Mouse (Mus musculus) heart, postnatal 0 days (tissue): ENCODE measurements at regions not wholly inside any gene's neighbourhood (a gene's known extent, or its start where the extent isn't known, plus 50 kb on each side); places are given as distances from the start of the nearest gene placed in this dataset.

ENCODE experiments used
- ATAC-seq: fragments of 200-750 bp; cut with Nextera tagmentation; 2 replicates; pipeline ENCODE4 v1.8.0; 2017; ENCODE audit warnings: low read depth, moderate number of reproducible peaks, moderate library complexity; ENCODE audit not compliant: insufficient read depth
- DNase-seq: peaks from one replicate; pipeline ENCODE4 v3.0.0-alpha.2; 2016; ENCODE audit warnings: low spot score
- H3K27ac ChIP-seq: fragments of 300-500 bp; sonication (generic); 2 replicates; pipeline ENCODE4 v1.5.1; 2014; ENCODE audit warnings: low read depth, mild to moderate bottlenecking
- H3K27me3 ChIP-seq: fragments of 300-500 bp; sonication (generic); 2 replicates; pipeline ENCODE4 v1.6.1; 2014; ENCODE audit warnings: low read length, mixed read lengths; ENCODE audit not compliant: control insufficient read depth, insufficient read depth
- H3K36me3 ChIP-seq: fragments of 300-500 bp; sonication (generic); replicated peaks from 2 replicates; pipeline ENCODE4 v1.6.1; 2014; ENCODE audit warnings: low read length, mixed read lengths; ENCODE audit not compliant: control insufficient read depth, insufficient read depth
- H3K4me1 ChIP-seq: fragments of 300-500 bp; sonication (generic); 2 replicates; pipeline ENCODE4 v1.6.1; 2014; ENCODE audit warnings: antibody characterized with exemption; ENCODE audit not compliant: control insufficient read depth, insufficient read depth
- H3K4me2 ChIP-seq: fragments of 300-500 bp; sonication (generic); 2 replicates; pipeline ENCODE4 v1.6.1; 2014; ENCODE audit warnings: low read depth, mild to moderate bottlenecking, low read length, moderate library complexity
- H3K4me3 ChIP-seq: fragments of 300-500 bp; sonication (generic); 2 replicates; pipeline ENCODE4 v1.5.1; 2014; ENCODE audit warnings: low read depth, low read length
- H3K9ac ChIP-seq: fragments of 300-500 bp; sonication (generic); replicated peaks from 2 replicates; pipeline ENCODE4 v1.6.1; 2014; ENCODE audit warnings: low read depth, low read length, mixed read lengths
- H3K9me3 ChIP-seq: fragments of 300-500 bp; sonication (generic); replicated peaks from 2 replicates; pipeline ENCODE4 v1.6.1; 2016; ENCODE audit warnings: low read length; ENCODE audit not compliant: control insufficient read depth
- CTCF ChIP-seq: IDR thresholded peaks from 2 replicates; pipeline ENCODE4 v1.5.1; 2016; ENCODE audit warnings: antibody characterized with exemption, control low read depth, low read depth
- EP300 ChIP-seq: IDR thresholded peaks from 2 replicates; pipeline ENCODE4 v1.6.1; 2016; ENCODE audit warnings: antibody characterized with exemption, low read depth
- WGBS: fragments of 180-500 bp; shearing (Covaris S2); extraction: QIAGEN DNeasy Blood & Tissue Kit; methylation state at CpG from one replicate; pipeline ENCODE4 v1.1.7; 2014; 5-methylcytosine and 5-hydroxymethylcytosine counted together

DNA sequence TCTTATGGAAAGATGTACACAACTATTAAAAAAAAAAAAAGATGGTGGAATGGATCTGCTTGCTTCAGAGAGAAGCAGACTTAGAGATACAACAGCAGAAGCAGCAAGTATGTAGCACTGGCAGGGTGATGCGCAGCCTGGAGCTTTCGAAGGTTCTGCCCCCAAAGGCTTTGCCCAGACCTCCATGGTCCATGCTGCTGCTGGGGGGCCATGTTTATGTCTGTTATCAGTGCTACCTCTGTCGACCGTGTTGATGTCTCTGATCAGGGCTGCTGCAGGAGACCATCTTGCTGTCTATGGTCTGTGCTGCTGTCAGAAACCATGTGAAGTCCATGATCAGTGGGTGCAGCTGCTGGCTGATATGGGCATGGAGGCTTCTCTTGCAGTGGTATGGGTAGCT, 88.6 kb upstream of the Fam189a1 start:
- no peaks in the 10 kb centered on the region for H3K9me3 ChIP-seq
- no peak overlapping the region for H3K4me3 ChIP-seq
- TF ChIP-seq EP300 (no peak), CTCF (no peak)
- H3K4me1 ChIP-seq = no peaks in the 10 kb centered on the region
- no peak for DNase-seq
- H3K27ac ChIP-seq = no peak overlapping the region
- ATAC-seq = no peak
- no peaks in the 10 kb centered on the region for H3K36me3 ChIP-seq
- no peak overlapping the region for H3K4me2 ChIP-seq
- 58% methylated on average over 4 of the region's 4 CpGs for WGBS
- H3K27me3 ChIP-seq = no peaks in the 10 kb centered on the region
- no peak overlapping the region for H3K9ac ChIP-seq

DNA sequence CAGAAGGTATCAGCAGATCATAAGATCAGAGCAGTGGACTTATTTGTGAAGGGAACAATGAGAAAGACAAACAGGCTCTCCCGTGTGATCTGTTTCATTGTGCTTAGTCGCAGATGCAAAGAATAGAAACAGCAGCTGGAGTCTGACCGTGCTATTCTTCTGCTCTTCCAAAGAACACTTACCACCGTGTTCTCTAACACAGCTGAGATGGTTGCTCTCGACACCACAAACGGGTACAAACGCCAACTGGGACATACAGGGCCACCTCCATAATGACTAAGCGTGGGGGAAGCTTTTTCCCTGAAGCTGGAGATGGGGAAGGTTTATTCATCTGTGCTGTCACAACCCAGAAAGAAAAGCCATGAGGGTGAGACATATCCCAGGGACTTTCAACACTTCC, 84.8 kb upstream of the Fam189a1 start:
- Histone ChIP-seq H3K9ac (no peak overlapping the region), H3K27me3 (no peaks in the 10 kb centered on the region), H3K9me3 (no peaks in the 10 kb centered on the region; the same call in 1 of the 2 replicates), H3K4me1 (no peaks in the 10 kb centered on the region), H3K4me3 (no peak overlapping the region), H3K4me2 (no peak overlapping the region), H3K36me3 (no peaks in the 10 kb centered on the region), H3K27ac (no peak overlapping the region)
- WGBS = 56% methylated on average over 8 of the region's 8 CpGs
- no peak for TF ChIP-seq EP300
- TF ChIP-seq CTCF = no peak
- DNase-seq = no peak
- ATAC-seq = no peak

DNA sequence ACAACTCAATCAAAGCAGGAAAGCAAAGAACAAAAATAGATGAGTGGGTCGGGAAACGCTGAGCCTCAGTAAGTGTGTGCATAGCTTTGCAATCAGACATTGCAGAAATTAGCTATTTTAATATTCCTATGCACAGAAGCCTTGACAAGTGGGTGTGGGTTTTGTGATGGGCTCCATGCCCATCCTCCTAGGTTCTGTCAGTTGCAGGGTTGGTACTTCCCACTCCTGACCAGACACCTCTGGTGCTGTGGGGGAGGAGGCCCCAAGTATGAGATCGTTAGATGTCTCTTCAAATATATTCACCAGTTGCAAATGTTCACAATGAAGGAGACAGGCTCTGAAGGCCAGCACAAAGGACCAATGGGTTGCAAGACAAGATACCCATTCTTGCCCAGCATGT, 79.3 kb upstream of the Fam189a1 start:
- H3K9ac ChIP-seq = no peak overlapping the region
- H3K27me3 ChIP-seq = no peaks in the 10 kb centered on the region
- TF ChIP-seq EP300 (no peak), CTCF (no peak)
- no peak overlapping the region for H3K4me3 ChIP-seq
- no peaks in the 10 kb centered on the region for H3K36me3 ChIP-seq
- H3K4me1 ChIP-seq = no peaks in the 10 kb centered on the region
- WGBS = 63% methylated on average over 3 of the region's 3 CpGs
- DNase-seq (no peak), ATAC-seq (no peak)
- no peak overlapping the region for H3K27ac ChIP-seq
- H3K4me2 ChIP-seq = no peak overlapping the region
- no peaks in the 10 kb centered on the region; the same call in 1 of the 2 replicates for H3K9me3 ChIP-seq

GRCm38 (mm10) chr7:65233681-65234080, 77.3 kb upstream of the Fam189a1 start:
- no peak overlapping the region for H3K4me3 ChIP-seq
- ATAC-seq (no peak), DNase-seq (no peak)
- H3K36me3 ChIP-seq = no peaks in the 10 kb centered on the region
- no peak overlapping the region for H3K9ac ChIP-seq
- no peaks in the 10 kb centered on the region for H3K4me1 ChIP-seq
- H3K27ac ChIP-seq = no peak overlapping the region
- no peaks in the 10 kb centered on the region; the same call in 1 of the 2 replicates for H3K9me3 ChIP-seq
- no peak for TF ChIP-seq CTCF
- TF ChIP-seq EP300 = no peak
- WGBS = 70% methylated on average over 4 of the region's 4 CpGs
- H3K4me2 ChIP-seq = no peak overlapping the region
- H3K27me3 ChIP-seq = no peaks in the 10 kb centered on the region

DNA sequence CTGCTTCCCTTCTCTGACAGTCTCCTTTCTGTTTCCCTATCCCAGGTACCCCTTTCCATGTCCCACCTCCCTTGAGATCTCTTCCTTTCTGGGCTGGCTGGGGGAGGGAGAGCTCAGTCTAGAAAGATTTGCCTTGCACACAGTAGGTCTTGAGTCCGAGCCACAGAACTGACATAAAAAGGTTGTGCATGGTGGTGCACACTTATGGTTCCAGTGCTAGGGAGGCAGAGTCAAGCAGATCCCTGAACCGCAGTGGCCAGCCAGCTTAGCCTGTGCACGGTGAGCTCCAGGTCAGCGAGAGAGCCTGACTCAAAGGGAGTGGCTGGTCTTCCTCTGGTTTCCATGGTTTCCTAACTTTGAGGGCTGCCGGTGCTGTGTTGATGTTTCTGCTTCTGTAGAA, 72.9 kb upstream of the Fam189a1 start:
- Histone ChIP-seq H3K27ac (no peak overlapping the region), H3K27me3 (no peaks in the 10 kb centered on the region), H3K4me1 (no peaks in the 10 kb centered on the region), H3K4me3 (no peak overlapping the region), H3K9me3 (no peaks in the 10 kb centered on the region), H3K9ac (no peak overlapping the region), H3K36me3 (no peaks in the 10 kb centered on the region), H3K4me2 (no peak overlapping the region)
- no peak for ATAC-seq
- DNase-seq = no peak
- 61% methylated on average over 5 of the region's 5 CpGs for WGBS
- no peak for TF ChIP-seq CTCF
- TF ChIP-seq EP300 = no peak

DNA sequence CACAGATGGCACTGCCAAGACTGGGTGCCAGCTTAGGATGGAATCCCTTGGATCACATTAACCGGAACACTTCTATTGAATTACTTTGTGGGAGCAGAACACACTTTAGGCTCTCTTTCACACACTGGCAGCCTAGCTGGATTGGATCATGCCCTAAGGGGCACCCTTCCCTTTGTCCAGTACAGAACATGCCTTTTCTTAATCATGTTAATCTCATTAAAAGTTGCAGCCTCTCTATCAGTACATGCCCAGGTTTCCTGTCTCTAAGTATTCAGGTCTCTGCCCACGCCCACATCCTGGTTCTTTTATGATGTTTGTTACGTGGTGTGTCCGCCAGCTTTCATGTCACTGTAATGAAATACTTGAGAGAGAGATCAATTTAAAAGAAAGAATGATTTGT, 69.8 kb upstream of the Fam189a1 start:
- ATAC-seq (no peak), DNase-seq (no peak)
- WGBS = 80% methylated on average over 4 of the region's 4 CpGs

More for the DNA sequence above, 69.8 kb upstream of the Fam189a1 start:
- H3K9me3 ChIP-seq = no peaks in the 10 kb centered on the region
- no peak overlapping the region for H3K9ac ChIP-seq
- no peak overlapping the region for H3K27ac ChIP-seq
- no peak overlapping the region for H3K4me2 ChIP-seq
- no peak overlapping the region for H3K4me3 ChIP-seq
- H3K4me1 ChIP-seq = no peaks in the 10 kb centered on the region
- no peaks in the 10 kb centered on the region for H3K27me3 ChIP-seq
- no peaks in the 10 kb centered on the region for H3K36me3 ChIP-seq
- no peak for TF ChIP-seq CTCF
- TF ChIP-seq EP300 = no peak
